Mouse (Mus musculus): ENCODE results near the gene Tmc5. TPM values are rescaled to one million over a fixed set of nuclear protein-coding genes. Genes with fewer than 3 reads are reported as not detected.

Gene Tmc5
- polyA plus RNA-seq, 1 experiment from 2014 or later = 0.20 TPM

GRCm38 (mm10) chr7:118691287-118691686, 94.2 kb downstream of the Tmc5 start:
- DNase-seq (ENCODE audit: low spot score) (no peak), ATAC-seq (no peak)
- Histone ChIP-seq H3K36me3 (ENCODE audit: insufficient read depth, low read length) (peaks cover 35% of the 10 kb centered on the region), H3K9ac (replicated peaks; ENCODE audit: low read depth) (no peak overlapping the region), H3K4me1 (ENCODE audit: insufficient read depth, low read depth, low read length) (no peaks in the 10 kb centered on the region), H3K4me2 (replicated peaks; ENCODE audit: low read depth, low read length) (no peak overlapping the region), H3K4me3 (ENCODE audit: low read depth, low read length) (no peak overlapping the region), H3K27me3 (replicated peaks; ENCODE audit: insufficient read depth, low read length) (no peaks in the 10 kb centered on the region), H3K9me3 (ENCODE audit: low read length) (no peaks in the 10 kb centered on the region), H3K27ac (ENCODE audit: low read length) (no peak overlapping the region)
- no peak for TF ChIP-seq EP300 (IDR thresholded peaks at IDR 0.05)
- no peak for TF ChIP-seq CTCF (IDR thresholded peaks at IDR 0.05)
- WGBS = 93% methylated on average over 2 of the region's 2 CpGs

GRCm38 (mm10) chr7:118696146-118696545, 99.0 kb downstream of the Tmc5 start:
- Histone ChIP-seq H3K9ac (replicated peaks; ENCODE audit: low read depth) (no peak overlapping the region), H3K36me3 (ENCODE audit: insufficient read depth, low read length) (peaks cover 24% of the 10 kb centered on the region; the same call in 1 of the 2 replicates), H3K4me1 (ENCODE audit: insufficient read depth, low read depth, low read length) (peaks cover 4% of the 10 kb centered on the region; the same call in 1 of the 2 replicates), H3K27ac (ENCODE audit: low read length) (peak overlapping the region; percentile 69), H3K4me2 (replicated peaks; ENCODE audit: low read depth, low read length) (no peak overlapping the region), H3K9me3 (ENCODE audit: low read length) (no peaks in the 10 kb centered on the region), H3K4me3 (ENCODE audit: low read depth, low read length) (no peak overlapping the region), H3K27me3 (replicated peaks; ENCODE audit: insufficient read depth, low read length) (no peaks in the 10 kb centered on the region)
- ATAC-seq = peak; percentile 92
- TF ChIP-seq EP300 (IDR thresholded peaks at IDR 0.05) (peak; percentile 98), CTCF (IDR thresholded peaks at IDR 0.05) (no peak)
- 60% methylated on average over 6 of the region's 6 CpGs for WGBS
- DNase-seq (ENCODE audit: low spot score) = peak; percentile 92

GRCm38 (mm10) chr7:118697168-118697567, 100.1 kb downstream of the Tmc5 start:
- 46% methylated on average over 4 of the region's 4 CpGs for WGBS
- Histone ChIP-seq H3K9ac (replicated peaks; ENCODE audit: low read depth) (no peak overlapping the region), H3K4me3 (ENCODE audit: low read depth, low read length) (no peak overlapping the region), H3K27ac (ENCODE audit: low read length) (peak overlapping the region; percentile 69; the same call in 1 of the 2 replicates), H3K4me1 (ENCODE audit: insufficient read depth, low read depth, low read length) (peaks cover 5% of the 10 kb centered on the region; the same call in 1 of the 2 replicates), H3K9me3 (ENCODE audit: low read length) (no peaks in the 10 kb centered on the region), H3K27me3 (replicated peaks; ENCODE audit: insufficient read depth, low read length) (no peaks in the 10 kb centered on the region), H3K4me2 (replicated peaks; ENCODE audit: low read depth, low read length) (no peak overlapping the region), H3K36me3 (ENCODE audit: insufficient read depth, low read length) (peaks cover 14% of the 10 kb centered on the region; the same call in 1 of the 2 replicates)
- peak; percentile 45 for DNase-seq (ENCODE audit: low spot score)
- ATAC-seq = no peak
- TF ChIP-seq EP300 (IDR thresholded peaks at IDR 0.05) (no peak), CTCF (IDR thresholded peaks at IDR 0.05) (no peak)

GRCm38 (mm10) chr7:118698882-118699281, 101.8 kb downstream of the Tmc5 start:
- Histone ChIP-seq H3K4me2 (replicated peaks; ENCODE audit: low read depth, low read length) (0 out of 2 replicates have a peak overlapping the region, but pooled peaks have one; percentile 8), H3K27me3 (replicated peaks; ENCODE audit: insufficient read depth, low read length) (no peaks in the 10 kb centered on the region), H3K36me3 (ENCODE audit: insufficient read depth, low read length) (peaks cover 11% of the 10 kb centered on the region; the same call in 1 of the 2 replicates), H3K9me3 (ENCODE audit: low read length) (no peaks in the 10 kb centered on the region), H3K4me3 (ENCODE audit: low read depth, low read length) (no peak overlapping the region), H3K4me1 (ENCODE audit: insufficient read depth, low read depth, low read length) (peaks cover 9% of the 10 kb centered on the region; the same call in 1 of the 2 replicates), H3K9ac (replicated peaks; ENCODE audit: low read depth) (no peak overlapping the region), H3K27ac (ENCODE audit: low read length) (no peak overlapping the region)
- ATAC-seq (no peak), DNase-seq (ENCODE audit: low spot score) (peak; percentile 63)
- WGBS = 59% methylated on average over 9 of the region's 9 CpGs
- TF ChIP-seq CTCF (IDR thresholded peaks at IDR 0.05) = no peak

- DNase-seq (ENCODE audit: low spot score) = peak; percentile 92
- H3K4me1 ChIP-seq (ENCODE audit: insufficient read depth, low read depth, low read length) = peaks cover 18% of the 10 kb centered on the region; the same call in 1 of the 2 replicates
- H3K9me3 ChIP-seq (ENCODE audit: low read length) = no peaks in the 10 kb centered on the region
- no peak overlapping the region; the same call in 1 of the 2 replicates for H3K4me3 ChIP-seq (ENCODE audit: low read depth, low read length)
- peak; percentile 59 for ATAC-seq
- peaks cover 3% of the 10 kb centered on the region; the same call in 1 of the 2 replicates for H3K36me3 ChIP-seq (ENCODE audit: insufficient read depth, low read length)
- TF ChIP-seq CTCF (IDR thresholded peaks at IDR 0.05) (no peak), EP300 (IDR thresholded peaks at IDR 0.05) (peak; percentile 98)
- peak overlapping the region; percentile 93 for H3K27ac ChIP-seq (ENCODE audit: low read length)
- H3K9ac ChIP-seq (replicated peaks; ENCODE audit: low read depth) = no peak overlapping the region
- H3K27me3 ChIP-seq (replicated peaks; ENCODE audit: insufficient read depth, low read length) = no peaks in the 10 kb centered on the region
- WGBS = 51% methylated on average over 15 of the region's 15 CpGs
- peak overlapping the region; percentile 81 for H3K4me2 ChIP-seq (replicated peaks; ENCODE audit: low read depth, low read length)
These were observed 106.1 kb downstream of the Tmc5 start for GRCm38 (mm10) chr7:118703144-118703561.

- 58% methylated on average over 9 of the region's 9 CpGs for WGBS
- no peaks in the 10 kb centered on the region for H3K9me3 ChIP-seq (ENCODE audit: low read length)
- peaks cover 14% of the 10 kb centered on the region; the same call in 1 of the 2 replicates for H3K4me1 ChIP-seq (ENCODE audit: insufficient read depth, low read depth, low read length)
- peak overlapping the region; percentile 81 for H3K4me2 ChIP-seq (replicated peaks; ENCODE audit: low read depth, low read length)
- H3K9ac ChIP-seq (replicated peaks; ENCODE audit: low read depth) = peak overlapping the region; percentile 20
- H3K36me3 ChIP-seq (ENCODE audit: insufficient read depth, low read length) = no peaks in the 10 kb centered on the region
- no peak for TF ChIP-seq CTCF (IDR thresholded peaks at IDR 0.05)
- peak; percentile 79 for TF ChIP-seq EP300 (IDR thresholded peaks at IDR 0.05)
- ATAC-seq (peak; percentile 21; the same call in 1 of the 2 replicates), DNase-seq (ENCODE audit: low spot score) (peak; percentile 91)
- H3K27me3 ChIP-seq (replicated peaks; ENCODE audit: insufficient read depth, low read length) = no peaks in the 10 kb centered on the region
- peak overlapping the region; percentile 87 for H3K4me3 ChIP-seq (ENCODE audit: low read depth, low read length)
- peak overlapping the region; percentile 93 for H3K27ac ChIP-seq (ENCODE audit: low read length)
These were observed 107.1 kb downstream of the Tmc5 start for GRCm38 (mm10) chr7:118704001-118704850.
